In the genomic region with DNA sequence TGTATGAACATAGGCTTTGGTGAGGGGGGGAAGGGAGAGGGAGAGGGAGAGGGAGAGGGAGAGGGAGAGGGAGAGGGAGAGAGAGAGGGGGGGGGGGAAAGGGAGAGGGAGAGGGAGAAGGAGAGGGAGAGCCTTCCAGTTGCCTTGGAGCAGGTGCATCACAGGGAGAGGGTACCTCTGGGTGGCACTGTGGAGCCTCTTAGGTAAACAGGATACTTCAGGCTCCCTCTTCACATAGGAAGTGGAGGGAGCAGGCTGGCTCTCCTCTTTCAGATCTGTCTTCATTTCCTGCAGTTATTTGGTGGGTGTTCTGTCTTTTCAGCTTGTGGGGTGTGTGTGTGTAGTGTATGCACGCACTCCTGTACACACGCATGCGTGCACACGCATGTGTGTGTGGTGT, we compare ENCODE assay signal across 9 mouse cellular contexts.
DNase-seq lines count a peak whose midpoint lies in the region; ATAC-seq and TF ChIP-seq lines count a peak whose summit lies in the region.
"Had no signal": no experiment of that assay in that cellular context is flagged by ENCODE, and none has a peak within 500 bp of the region (broad histone marks: within the 10 kb centered on the region; RNA-seq: fewer than 3 reads in every experiment).

No protein-coding gene starts in this region.

- in situ Hi-C loops in Patski (cut with MboI; ENCODE audit: low pct_unique_long_range_greater_than_20kb): no loop called here

- peak; percentile 58 for TF ChIP-seq CTCF in kidney, adult 2 months (conservative IDR thresholded peaks at IDR 0.05; ENCODE audit: insufficient read depth, insufficient read length, low read depth, low read length)
- TF ChIP-seq CTCF in Patski (IDR thresholded peaks at IDR 0.05): peak; percentile 68

- 91% methylated on average over 4 of the region's 4 CpGs for WGBS in kidney, adult 2 months
- WGBS in kidney, embryonic 14.5 days: 82% methylated on average over 4 of the region's 4 CpGs
- WGBS in midbrain, embryonic 15.5 days: 89% methylated on average over 4 of the region's 4 CpGs

- no peak overlapping the region for H3K27ac ChIP-seq in kidney, adult 2 months (ENCODE audit: insufficient read depth, low read depth, low read length)
- H3K27ac ChIP-seq in kidney, embryonic 14.5 days (ENCODE audit: low read depth, low read length): no peak overlapping the region
- H3K27ac ChIP-seq in midbrain, embryonic 15.5 days: no peak overlapping the region
- H3K27ac ChIP-seq: stomach, embryonic 15.5 days had no signal

- H3K4me1 ChIP-seq in kidney, adult 2 months (ENCODE audit: control insufficient read depth, insufficient read depth, low read length): no peaks in the 10 kb centered on the region
- no peaks in the 10 kb centered on the region for H3K4me1 ChIP-seq in kidney, embryonic 14.5 days (ENCODE audit: control insufficient read depth, insufficient read depth, low read length)
- H3K4me1 ChIP-seq in midbrain, embryonic 15.5 days: peaks cover 25% of the 10 kb centered on the region
- H3K4me1 ChIP-seq: stomach, embryonic 15.5 days had no signal

- H3K4me3 ChIP-seq in kidney, adult 2 months (ENCODE audit: insufficient read depth, low read depth, low read length): no peak overlapping the region
- H3K4me3 ChIP-seq in kidney, embryonic 14.5 days (ENCODE audit: low read length): no peak overlapping the region
- H3K4me3 ChIP-seq in midbrain, embryonic 15.5 days: no peak overlapping the region
- H3K4me3 ChIP-seq: stomach, embryonic 15.5 days had no signal

- POLR2A ChIA-PET in Patski (lab: Charles Lee): no interaction called here

- CTCF ChIA-PET in Patski (lab: Charles Lee): interaction anchor here (0.7 to 1.5 kb wide), 4 partner anchors 33 to 263 kb away, joined by 3 to 4 read pairs (median 3); no protein-coding TSS in a partner anchor

- no peaks in the 10 kb centered on the region for H3K27me3 ChIP-seq in kidney, adult 2 months (replicated peaks; ENCODE audit: control insufficient read depth, insufficient read depth, low read length)
- no peaks in the 10 kb centered on the region for H3K27me3 ChIP-seq in kidney, embryonic 14.5 days (ENCODE audit: control insufficient read depth, insufficient read depth, low read length)
- H3K27me3 ChIP-seq in Patski: peaks cover 11% of the 10 kb centered on the region
- no peaks in the 10 kb centered on the region for H3K27me3 ChIP-seq in midbrain, embryonic 15.5 days (replicated peaks)
- H3K27me3 ChIP-seq: stomach, embryonic 15.5 days had no signal

- no peaks in the 10 kb centered on the region for H3K9me3 ChIP-seq in kidney, embryonic 14.5 days (ENCODE audit: control insufficient read depth, low read length)
- H3K9me3 ChIP-seq in midbrain, embryonic 15.5 days: no peaks in the 10 kb centered on the region
- H3K9me3 ChIP-seq: stomach, embryonic 15.5 days had no signal

- no peak for ATAC-seq in kidney, embryonic 14.5 days (ENCODE audit: low FRiP score, low TSS enrichment)
- ATAC-seq in Patski: no peak
- ATAC-seq in common myeloid progenitor, adult 5-6 weeks (replicated peaks; ENCODE audit: low read depth, poor library complexity, severe bottlenecking): peak; percentile 50; the same call in 1 of the 2 replicates
- ATAC-seq in midbrain, embryonic 15.5 days (replicated peaks): no peak

- H3K9ac ChIP-seq in kidney, embryonic 14.5 days (ENCODE audit: low read depth, low read length): no peak overlapping the region
- H3K9ac ChIP-seq in midbrain, embryonic 15.5 days: no peak overlapping the region
- H3K9ac ChIP-seq: stomach, embryonic 15.5 days had no signal

- H3K4me2 ChIP-seq in kidney, embryonic 14.5 days (replicated peaks; ENCODE audit: low read depth, low read length): no peak overlapping the region
- H3K4me2 ChIP-seq in midbrain, embryonic 15.5 days: no peak overlapping the region
- H3K4me2 ChIP-seq: stomach, embryonic 15.5 days had no signal

- DNase-seq in kidney, adult 2 months: peak; percentile 41
- no peak for DNase-seq in Patski (ENCODE audit: low read depth, low spot score)
- DNase-seq in naive thymus-derived CD4-positive, alpha-beta T cell, adult 2 months (ENCODE audit: low read depth): peak; percentile 62
- no peak for DNase-seq in frontal cortex, postnatal 25 days (ENCODE audit: low spot score in 2 of 2)
- DNase-seq in frontal cortex, postnatal 14 days (ENCODE audit: low spot score in 2 of 2): no peak

- TF ChIP-seq POLR2A in kidney, adult 2 months (IDR thresholded peaks at IDR 0.05; ENCODE audit: low read depth, low read length): no peak

- no peaks in the 10 kb centered on the region for H3K36me3 ChIP-seq in kidney, adult 2 months (ENCODE audit: control insufficient read depth, insufficient read depth, low read length)
- no peaks in the 10 kb centered on the region for H3K36me3 ChIP-seq in kidney, embryonic 14.5 days (ENCODE audit: control insufficient read depth, insufficient read depth, low read length)
- H3K36me3 ChIP-seq in midbrain, embryonic 15.5 days (replicated peaks): no peaks in the 10 kb centered on the region
- H3K36me3 ChIP-seq: stomach, embryonic 15.5 days had no signal

Comparison
In these comparisons a context has a peak if more than half of its experiments do, and no peak if none do; other contexts are left out.
1. DNase-seq: peak in kidney, adult 2 months (single experiment) and naive thymus-derived CD4-positive, alpha-beta T cell, adult 2 months (single experiment); none in Patski (single experiment), frontal cortex, postnatal 25 days (0 of 2) and frontal cortex, postnatal 14 days (0 of 2).